Mouse (Mus musculus) embryo, embryonic 10 days (tissue): ENCODE data around the gene Hmgn3.
"Not testable (repeated sequence)": the region's sequence is repeated elsewhere in the genome, so short reads cannot be mapped to it uniquely, and the experiment has no call there.

Experiments
- DNase-seq: peaks from one replicate; pipeline ENCODE4 v3.0.0-alpha.2; 2015; ENCODE audit warnings: low spot score

Hmgn3 gene

DNA sequence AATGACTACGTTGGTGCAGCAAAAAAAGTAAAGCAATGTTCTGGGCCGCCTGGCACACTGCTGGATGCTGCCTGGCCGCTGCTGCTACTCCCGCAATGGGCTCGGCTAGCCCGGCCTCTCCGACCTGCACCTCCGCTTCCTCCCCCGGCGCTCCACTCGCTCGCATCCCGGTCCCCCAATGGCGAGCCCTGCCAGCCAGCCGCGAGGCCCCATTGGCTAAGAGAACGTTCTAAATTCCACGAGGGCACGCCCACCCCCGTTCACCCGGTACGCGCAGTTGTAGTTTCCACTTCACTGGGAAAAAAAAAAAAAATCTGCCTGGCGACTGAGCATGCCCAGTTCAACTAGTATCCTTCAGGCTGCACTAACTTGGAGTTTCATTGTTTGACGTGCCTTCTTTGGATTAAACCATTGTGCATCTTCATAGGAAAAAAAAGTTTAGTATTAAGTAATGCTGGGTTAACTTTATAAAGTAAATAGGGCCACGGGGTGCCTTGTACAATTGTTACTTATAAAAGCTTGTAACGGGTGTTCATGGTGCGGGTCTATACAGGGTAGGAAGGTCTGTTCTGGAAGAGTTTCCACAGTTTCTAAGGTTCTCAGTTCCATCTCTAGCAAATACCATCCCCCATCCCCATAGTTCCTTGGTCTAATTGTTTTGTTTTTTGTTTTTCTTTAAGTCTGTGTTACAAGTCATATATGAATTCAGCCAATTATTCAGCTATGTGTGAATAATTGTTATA lies at the start of gene Hmgn3:
Gene Hmgn3 (minus strand): TSS at position 240 of the 743 bp plus-strand sequence.
- DNase-seq: peak; percentile 94

DNA sequence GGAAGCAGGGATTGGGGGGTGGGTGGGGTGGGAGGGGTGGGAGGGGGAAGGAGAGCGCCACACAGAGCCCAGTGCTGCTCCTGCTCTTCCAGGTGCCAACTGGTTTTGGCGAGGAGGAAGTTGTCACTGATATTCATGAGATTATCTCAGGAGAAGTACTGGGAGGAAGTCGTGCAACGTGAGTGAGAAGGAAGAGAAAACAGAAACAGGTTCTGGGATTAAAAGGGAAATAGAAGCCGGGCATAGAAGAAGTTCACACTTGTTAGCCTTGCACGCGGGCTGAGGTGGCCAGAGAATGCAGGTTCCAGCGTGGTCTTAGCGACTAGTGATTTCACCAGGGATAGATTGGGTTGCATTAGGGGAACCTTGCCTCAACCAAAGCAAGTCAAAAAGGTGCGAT lies 49.3 kb upstream of the Hmgn3 start:
- no peak for DNase-seq

DNA sequence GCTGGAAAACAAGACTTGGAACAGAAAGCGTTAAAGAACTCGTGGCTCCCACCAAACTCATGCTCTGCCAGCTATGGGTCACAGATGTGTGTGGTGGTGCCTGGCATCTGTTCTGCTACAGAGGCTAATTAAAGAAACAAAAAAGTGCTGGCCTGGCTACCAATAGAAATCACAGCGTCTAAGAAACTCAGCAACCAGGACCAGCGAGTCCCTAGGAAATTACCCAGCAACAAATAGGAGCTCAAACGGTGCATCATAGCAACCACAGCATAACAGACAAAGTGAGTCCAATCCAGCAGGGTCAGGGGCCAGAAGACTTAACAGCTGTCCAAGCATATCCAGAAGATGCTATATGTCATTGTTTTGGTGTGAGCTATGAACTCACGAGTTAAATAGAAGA lies 48.5 kb upstream of the Hmgn3 start:
- DNase-seq: peak; percentile 28

DNA sequence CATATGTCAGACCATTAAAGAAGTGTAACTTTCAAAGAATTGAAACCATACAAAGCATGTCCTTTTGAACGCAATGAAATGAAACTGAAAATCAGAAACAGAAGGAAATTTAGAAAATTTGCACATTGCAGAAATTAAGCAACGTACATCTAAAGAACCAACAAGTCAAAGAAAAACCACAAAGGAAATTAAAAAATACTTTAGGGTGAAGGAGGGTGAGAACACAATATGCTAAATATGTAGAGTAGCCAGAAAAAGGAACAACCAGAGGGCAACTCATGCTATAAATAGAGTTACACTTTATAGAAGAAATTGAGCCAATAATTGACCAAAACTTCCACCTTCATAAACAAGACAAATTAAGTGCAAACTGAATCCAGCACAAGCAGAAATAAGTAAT lies 41.3 kb upstream of the Hmgn3 start:
- DNase-seq: no peak

DNA sequence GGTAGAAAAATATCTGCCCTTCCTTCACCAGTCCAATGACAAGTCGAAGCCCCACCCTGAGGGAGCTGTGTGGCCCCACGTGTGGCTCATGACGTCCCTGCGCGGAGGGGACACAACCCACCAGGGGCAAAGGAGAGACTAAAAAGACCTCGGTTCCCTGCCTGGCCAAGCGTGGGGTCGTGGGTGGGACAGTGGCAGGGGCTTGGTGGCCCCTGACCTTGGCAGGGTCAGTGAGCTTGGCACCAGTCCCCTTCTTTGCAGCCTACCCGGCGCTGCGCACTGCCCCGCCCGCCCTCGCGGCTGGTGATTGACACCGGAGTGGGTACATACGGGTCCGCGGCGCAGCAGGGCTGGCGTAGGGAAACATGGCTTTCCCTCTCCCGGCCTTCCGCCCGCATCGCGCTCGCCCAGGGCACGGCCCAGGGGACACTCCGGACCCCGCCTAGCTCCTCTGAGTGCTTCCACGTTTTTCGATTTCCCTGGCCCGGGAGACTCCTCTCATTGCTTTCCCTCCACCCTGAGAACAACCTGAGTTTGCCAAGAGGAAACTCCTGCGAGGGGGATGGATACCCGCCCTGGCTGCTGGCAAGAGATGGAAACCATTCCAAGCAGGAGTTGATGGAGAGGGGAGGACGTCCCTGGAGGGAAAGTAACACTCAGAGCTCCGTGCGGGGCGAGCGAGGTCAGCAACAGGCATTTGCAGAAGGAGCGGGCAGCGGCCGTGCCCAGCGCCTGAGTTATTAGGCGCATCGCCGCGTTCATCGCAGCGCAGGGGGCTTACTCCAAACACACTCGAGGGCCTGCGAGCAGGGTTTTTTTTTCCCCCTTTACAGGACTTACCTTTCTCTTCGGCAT lies 667 bp downstream of the Hmgn3 start:
- peak; percentile 72 for DNase-seq

DNA sequence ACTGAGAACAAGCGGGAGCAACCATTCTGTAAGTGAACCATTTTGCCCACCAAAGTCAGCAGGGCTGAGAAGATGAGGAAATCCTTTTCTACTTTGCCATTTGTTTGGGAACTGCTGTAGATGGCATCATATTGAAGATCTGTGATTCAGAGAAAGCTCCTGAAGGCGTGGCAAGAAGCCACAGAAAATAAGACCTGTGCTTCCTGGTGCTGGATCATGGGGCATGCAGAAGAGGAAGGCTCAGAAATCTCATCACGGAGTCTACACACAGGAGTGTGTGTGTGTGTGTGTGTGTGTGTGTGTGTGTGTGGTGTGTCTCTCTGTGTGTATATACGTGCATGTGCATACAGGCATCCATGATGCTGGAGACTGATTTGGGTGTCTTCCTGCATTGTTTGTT lies 16.7 kb downstream of the Hmgn3 start:
- DNase-seq: no peak

DNA sequence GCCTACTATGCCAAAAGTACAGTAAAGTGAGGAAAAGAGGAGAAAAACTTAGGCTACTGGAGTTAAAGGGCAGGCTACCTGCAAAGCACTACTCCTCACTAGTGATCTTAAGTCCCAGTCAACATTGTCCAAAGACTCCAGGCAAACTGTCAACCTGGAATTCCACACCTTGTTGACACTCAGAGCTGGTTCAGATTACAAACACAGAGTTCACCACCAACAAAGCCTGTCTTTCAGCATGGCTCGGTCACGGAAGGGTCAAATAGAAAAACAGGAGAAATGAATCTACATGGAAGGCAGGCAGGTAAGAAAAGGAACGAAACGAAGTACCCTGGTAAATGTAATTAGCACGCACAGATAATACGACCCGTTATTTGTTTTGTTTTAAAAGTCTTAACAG lies 18.6 kb downstream of the Hmgn3 start:
- peak; percentile 27 for DNase-seq

DNA sequence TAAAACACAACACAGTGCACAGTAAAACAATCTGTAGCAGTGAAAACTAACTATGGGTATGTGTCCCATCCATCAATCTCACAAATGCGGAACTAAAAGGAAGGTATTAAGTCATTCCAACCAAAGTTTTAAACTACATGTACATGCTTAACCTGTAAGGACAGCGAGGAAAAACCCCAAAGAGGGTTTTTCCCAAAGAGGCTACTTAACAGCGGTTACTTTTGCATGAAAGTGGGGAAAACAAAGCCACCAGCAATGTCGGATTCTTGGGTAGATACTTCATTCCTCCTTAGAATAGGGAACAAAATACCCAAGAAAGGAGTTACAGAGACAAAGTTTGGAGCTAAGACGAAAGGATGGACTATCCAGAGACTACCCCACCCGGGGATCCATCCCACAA lies 20.0 kb downstream of the Hmgn3 start:
- not testable (repeated sequence) for DNase-seq

DNA sequence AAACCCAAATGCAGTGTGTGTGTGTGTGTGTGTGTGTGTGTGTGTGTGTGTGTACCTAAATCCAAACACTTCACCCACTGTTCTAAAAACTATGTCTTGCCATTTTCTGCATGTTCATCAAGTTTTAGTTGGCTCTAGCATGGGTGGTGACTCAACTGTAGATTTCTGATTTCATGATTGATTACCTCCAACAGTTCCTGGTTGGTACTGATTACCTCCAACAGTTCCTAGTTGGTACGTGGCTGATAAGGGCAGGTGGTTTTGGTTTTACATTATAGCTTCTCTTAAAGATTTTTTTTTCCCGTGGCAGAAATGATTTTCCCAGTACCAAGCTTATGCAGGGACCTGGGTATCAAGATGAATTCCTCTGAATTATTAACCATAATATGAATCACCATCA lies 27.3 kb downstream of the Hmgn3 start:
- DNase-seq: no peak

DNA sequence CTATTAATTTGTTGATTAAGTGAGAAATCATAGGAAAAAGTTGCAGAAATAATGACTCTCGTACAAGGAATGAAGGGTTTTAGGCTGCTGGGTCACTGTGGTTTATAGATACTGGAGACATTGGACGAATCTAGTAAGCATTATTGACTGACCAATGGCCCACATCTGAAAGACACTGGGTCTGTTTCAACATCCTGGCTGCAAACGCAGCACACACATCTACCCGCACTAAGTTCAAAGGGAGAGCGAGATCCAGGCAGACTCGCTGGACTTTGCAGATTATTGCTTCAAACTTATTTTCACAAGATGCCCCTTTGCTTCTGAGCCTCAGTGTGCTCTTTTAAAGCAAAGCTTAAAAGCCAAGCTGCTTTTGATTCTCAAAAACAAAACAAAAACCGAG lies 29.0 kb downstream of the Hmgn3 start:
- no peak for DNase-seq

DNA sequence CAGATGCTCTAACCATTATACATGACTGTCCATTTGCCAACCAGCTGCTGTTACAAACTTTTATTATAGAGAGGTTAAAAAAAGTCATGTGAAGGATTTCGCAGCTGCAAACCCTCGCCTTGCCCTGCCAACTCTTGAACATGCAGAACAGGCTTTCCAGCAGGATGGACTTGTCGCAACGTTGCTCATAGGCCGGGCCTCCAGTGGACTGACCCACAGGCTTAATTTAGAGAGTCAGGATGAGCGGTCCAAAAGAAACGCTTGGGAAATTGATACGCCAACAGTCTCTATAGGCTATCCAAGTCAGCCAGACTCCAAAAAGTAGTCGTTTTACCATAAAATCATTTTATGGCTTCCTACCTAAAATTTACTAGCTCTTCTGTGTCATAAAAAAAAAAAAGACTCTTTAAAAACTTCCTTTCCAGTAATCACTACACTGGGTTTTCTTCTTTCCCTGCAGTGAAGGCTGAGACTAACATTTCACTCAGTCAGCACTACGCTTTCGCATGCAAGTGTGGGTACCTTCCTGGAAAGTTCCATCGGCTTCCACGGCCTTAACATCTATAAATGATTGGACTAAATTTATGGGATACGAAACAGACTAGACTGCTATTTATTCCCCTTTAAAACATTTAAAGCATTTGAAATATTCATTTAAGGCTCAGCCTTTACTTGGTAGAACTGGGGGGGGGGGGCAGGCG lies 29.6 kb downstream of the Hmgn3 start:
- DNase-seq: no peak

DNA sequence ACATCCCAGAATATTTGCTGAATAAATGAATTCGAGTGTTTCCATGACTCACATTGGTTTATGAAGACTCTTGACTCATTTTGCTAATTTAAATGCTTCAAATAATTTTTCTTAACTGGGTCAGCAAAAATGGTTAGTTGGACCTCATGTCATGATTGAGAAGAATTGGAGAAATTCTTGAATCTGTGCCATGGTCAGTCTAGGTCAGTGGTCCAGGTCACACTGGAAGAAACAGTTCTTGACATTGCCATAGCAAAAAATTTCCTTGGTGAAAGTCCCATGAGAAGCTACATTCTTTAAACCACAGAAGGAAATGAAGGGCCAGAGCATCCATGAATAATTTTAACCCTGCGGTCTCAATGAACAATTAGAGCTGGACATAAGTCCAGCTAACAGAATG lies 30.8 kb downstream of the Hmgn3 start:
- DNase-seq: no peak

DNA sequence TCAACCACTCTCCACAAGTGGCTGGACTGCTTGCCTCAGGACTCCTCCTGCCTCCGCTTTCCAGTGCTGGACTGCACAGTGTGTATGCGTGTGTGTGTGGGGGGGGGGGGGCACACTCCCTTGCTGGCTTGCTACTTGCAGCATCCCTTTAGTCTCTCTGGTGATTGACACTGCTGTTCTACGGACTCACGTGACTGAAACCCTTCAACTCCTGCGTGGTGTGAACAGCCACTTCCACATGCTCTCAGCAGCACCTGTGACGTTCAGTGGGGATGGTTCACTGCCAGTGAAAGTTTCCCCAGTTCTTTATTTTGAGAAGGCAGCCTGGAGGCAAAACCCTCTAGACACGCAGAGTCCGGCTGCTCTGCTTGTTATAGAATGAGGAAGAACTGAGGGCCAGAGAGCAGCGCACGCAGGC lies 32.7 kb downstream of the Hmgn3 start:
- no peak for DNase-seq

DNA sequence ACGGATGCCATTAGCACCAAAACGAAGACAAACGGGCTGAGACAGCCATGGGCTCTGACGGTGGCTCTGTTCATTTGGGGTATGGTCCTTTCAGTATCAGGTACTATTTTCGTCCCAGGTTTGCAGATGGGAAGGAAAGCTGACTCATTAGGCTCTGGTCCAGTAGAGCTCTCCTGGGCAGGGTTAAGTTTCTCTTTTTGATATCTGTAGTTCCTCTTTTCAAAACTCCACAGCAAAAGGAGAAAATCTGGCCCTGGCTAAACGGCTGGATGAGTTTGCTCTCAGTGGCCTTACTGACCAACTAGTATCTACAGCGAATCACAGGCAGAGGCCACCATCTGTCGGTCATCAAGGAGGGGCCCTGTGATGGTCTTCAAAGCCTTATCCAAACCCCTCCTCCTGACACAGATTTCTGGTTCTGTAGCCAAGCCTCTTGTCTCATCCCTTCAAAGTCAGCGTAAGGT lies 34.1 kb downstream of the Hmgn3 start:
- no peak for DNase-seq

DNA sequence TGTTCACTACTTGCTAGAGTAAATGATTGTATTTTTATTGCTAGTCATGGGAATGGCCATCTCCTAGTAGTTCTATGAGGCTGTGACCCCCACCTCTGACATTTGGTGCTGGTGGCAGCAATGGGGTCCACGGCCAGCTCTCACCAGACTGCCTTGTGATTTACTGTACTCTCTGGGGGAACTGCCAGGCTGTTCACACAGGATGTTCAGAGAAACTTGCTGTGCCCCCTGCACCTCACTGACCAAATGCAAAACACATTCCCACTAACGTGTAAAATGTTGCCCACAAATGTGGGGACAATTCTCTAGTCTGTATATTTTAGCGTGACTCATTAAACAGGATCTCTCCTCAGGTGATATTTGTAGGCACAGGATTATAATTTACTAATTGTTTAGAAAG lies 34.7 kb downstream of the Hmgn3 start:
- DNase-seq: no peak

DNA sequence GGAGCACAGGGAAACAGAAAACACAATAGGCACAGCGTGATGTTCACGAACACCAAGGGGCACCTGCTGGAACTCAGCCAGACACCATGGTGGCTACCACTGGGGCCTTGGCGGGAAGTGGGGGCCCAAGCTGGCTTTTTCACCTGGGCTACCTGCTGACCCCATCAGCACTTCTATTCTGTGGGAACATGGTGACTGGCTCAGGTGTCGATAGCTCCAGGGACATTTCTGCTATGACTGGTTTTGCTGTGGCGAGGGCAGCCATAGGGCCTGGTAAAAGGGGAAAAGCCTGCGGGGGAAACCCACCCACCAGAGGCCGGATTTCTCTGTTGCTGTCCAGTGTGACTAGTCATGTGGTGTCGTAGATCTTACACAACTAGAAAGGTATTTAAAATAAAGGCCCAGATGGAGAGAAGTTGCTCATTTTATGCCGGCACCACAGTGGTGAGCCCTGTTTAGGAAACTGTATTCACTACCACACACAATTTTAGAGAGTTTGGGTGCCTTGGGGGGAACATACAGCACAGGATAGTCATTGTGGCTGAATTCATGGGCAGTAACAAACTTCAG lies 35.3 kb downstream of the Hmgn3 start:
- no peak for DNase-seq

DNA sequence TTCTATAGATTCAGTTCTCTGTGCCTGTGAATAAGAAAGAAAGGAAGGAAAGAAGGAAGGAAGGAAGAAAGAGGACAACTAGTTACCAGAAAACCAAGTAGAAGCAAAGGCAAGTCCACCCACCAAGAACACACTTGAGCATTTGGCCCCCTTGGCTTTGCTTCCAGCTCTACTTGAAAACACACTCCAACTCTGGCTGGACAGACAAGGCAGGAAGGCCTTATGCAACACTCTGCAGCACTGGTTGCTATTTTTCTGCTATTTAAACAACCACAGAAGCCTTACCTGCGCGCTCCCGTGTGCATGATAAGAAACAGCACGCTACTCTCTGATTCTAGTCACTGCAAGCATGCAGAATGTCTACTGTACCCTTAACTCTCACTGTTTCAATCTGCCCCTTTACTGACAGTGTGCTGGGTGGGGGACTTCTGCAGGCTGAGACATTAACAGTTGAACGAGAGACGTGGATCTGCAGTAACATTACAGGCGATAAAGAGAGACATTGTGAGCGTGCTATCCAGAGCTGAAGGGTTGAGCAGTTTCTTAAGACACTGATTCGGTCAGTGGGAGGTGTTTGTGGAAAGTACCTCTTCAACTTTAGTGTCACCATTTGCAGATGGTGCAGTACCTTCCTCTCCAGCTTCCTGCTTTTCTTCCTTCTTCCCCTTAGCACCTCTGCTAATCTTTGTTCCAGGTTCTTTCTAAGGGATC lies 35.9 kb downstream of the Hmgn3 start:
- DNase-seq: no peak

DNA sequence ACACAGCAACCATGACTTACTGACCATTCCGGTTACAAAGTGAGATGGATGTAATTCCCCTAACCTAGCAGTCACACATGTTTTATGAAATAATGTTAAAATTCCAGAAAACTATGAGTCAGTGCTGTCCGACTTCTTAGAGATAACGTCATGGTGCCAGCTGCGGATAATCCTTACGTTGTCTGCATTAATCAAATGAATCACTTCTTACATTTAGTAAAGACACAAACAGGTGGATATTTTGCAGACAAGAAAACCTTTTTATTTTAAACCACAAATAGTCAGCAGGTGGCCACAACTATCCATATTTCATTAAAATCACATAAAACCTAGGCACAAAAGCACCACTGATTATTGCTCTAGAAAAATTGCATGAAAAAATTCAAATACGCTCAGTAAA lies 36.8 kb downstream of the Hmgn3 start:
- DNase-seq: no peak

DNA sequence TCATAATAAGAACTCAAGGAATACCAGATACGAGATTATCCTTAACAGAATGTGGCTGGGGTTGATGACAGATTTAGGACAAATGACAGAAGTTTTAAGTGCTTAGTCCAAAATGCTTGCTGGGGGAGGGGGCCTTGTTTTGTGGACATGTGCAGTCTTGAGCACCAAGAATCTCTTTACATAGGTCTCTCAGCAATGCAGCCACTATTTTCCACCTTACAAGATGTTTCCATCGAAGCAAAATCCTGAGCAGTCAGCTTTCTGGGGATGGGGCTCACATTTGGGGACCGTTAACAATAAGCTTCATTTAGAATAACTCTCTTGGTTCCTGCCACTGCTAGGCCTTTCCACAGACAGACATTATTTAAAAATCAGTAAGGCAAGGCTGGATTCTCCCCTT lies 37.7 kb downstream of the Hmgn3 start:
- no peak for DNase-seq

DNA sequence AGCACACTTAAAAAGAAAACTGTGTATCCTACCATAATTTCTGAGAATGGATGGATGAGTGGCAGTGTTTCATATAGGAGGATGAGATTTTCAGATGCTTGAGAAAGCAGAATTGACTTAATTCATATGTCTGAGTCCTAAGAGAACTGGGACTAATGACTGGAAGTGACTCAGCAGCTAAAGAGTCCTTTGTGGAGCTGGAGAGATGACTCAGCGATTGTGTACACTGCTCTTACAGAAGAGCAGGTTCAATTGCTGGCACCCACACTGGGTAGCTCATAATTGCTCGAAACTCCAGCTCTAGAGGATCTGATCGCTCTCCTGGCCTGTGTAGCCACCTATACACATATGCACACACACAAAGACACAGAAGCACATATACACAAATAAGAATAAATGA lies 42.7 kb downstream of the Hmgn3 start:
- no peak for DNase-seq

DNA sequence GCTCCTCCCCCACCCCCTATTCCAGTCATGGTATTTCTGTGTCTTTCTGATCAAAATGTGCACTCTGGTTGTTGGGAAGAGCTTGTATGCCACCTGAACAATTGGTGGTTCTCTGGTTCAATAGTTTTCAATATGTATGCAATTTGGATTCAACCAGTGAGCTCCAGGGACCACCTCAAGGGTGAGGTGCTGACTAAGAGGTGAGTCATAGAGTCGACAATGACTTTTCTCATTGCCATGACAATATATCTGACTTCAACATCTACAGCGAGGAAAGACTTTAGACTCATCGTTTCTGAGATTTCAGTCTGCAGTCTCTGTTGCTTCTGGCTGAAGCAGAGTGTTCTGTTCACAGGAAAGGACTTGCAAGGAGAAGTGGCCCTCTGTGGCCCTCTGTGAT lies 44.8 kb downstream of the Hmgn3 start:
- no peak for DNase-seq

DNA sequence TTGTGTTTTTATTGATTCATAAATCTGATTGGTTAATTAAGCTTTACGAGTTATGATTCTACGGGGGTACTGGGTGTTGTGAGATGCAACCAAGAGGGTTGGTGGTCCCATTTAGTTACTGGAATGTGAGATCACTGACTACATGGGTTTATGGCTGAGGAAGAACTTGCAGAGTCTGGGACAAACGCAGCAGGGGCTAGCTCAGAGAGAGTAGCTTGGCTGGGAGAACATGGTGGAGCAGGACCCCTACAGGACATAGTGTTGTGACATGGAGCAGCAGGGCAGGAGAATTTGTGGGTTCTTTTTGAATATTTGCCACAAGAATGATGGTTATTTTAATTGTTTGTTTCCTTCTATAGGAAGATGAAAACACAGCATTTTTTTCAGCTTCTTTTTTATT lies 45.7 kb downstream of the Hmgn3 start:
- DNase-seq: no peak
